Mouse (Mus musculus): ENCODE measurements around the gene Mb21d2.

The Mb21d2 gene

GRCm38 (mm10) chr16:28928815-28929685, at the start of gene Mb21d2:
Mb21d2 (minus strand) TSS chr16:28929673.
- DNase-seq: peak; percentile 38 to 58

GRCm38 (mm10) chr16:28966236-28966635, 36.8 kb upstream of the Mb21d2 start:
- no peak for DNase-seq

- DNase-seq: no peak
Observed at GRCm38 (mm10) chr16:28964048-28964447, 34.6 kb upstream of the Mb21d2 start.

- no peak for DNase-seq
Observed at GRCm38 (mm10) chr16:28962987-28963386, 33.5 kb upstream of the Mb21d2 start.

- DNase-seq: no peak
Observed at GRCm38 (mm10) chr16:28949810-28950209, 20.3 kb upstream of the Mb21d2 start.

GRCm38 (mm10) chr16:28943254-28943653, 13.8 kb upstream of the Mb21d2 start:
- DNase-seq: no peak

GRCm38 (mm10) chr16:28936181-28936792, 6.8 kb upstream of the Mb21d2 start:
- DNase-seq: no peak

- no peak for DNase-seq
Observed at GRCm38 (mm10) chr16:28935701-28936100, 6.2 kb upstream of the Mb21d2 start.

GRCm38 (mm10) chr16:28931213-28931612, 1.7 kb upstream of the Mb21d2 start:
- no peak for DNase-seq

GRCm38 (mm10) chr16:28930426-28930825, 953 bp upstream of the Mb21d2 start:
- DNase-seq: no peak

- DNase-seq: peak; percentile 60 to 61
Observed at GRCm38 (mm10) chr16:28929686-28930291, 316 bp upstream of the Mb21d2 start.

- DNase-seq: no peak
Observed at GRCm38 (mm10) chr16:28928466-28928814, 1.0 kb downstream of the Mb21d2 start.

- DNase-seq: peak; percentile 65 to 75
Observed at GRCm38 (mm10) chr16:28927381-28927780, 2.1 kb downstream of the Mb21d2 start.

GRCm38 (mm10) chr16:28919320-28919885, 10.1 kb downstream of the Mb21d2 start:
- DNase-seq: no peak

- DNase-seq: no peak
Observed at GRCm38 (mm10) chr16:28915362-28915761, 14.1 kb downstream of the Mb21d2 start.

- DNase-seq: no peak
Observed at GRCm38 (mm10) chr16:28914709-28915108, 14.8 kb downstream of the Mb21d2 start.

GRCm38 (mm10) chr16:28911414-28912050, 17.9 kb downstream of the Mb21d2 start:
- no peak for DNase-seq

GRCm38 (mm10) chr16:28906370-28907275, 22.9 kb downstream of the Mb21d2 start:
- DNase-seq: no peak

GRCm38 (mm10) chr16:28905567-28906289, 23.7 kb downstream of the Mb21d2 start:
- DNase-seq: peak; percentile 79 to 84

GRCm38 (mm10) chr16:28902620-28903565, 26.6 kb downstream of the Mb21d2 start:
- DNase-seq: no peak

Data from kidney, adult 8-10 months (tissue).